In genomic region chr12:117772638-117773037, GRCm38 (mm10) we compare ENCODE assay signal across 8 mouse cellular contexts. TPM values are rescaled to one million over a fixed set of nuclear protein-coding genes. Genes with fewer than 3 reads are reported as not detected.
DNase-seq lines count a peak whose midpoint lies in the region; ATAC-seq and TF ChIP-seq lines count a peak whose summit lies in the region.

No protein-coding gene starts in this region.

- H3K27me3 ChIP-seq in kidney, embryonic 15.5 days, result no peaks in the 10 kb centered on the region
- H3K27me3 ChIP-seq in forebrain, postnatal 0 days (ENCODE audit: insufficient read depth, low read length), result no peaks in the 10 kb centered on the region
- no peaks in the 10 kb centered on the region for H3K27me3 ChIP-seq in intestine, embryonic 16.5 days (replicated peaks; ENCODE audit: control insufficient read depth, insufficient read depth, low read length)
- H3K27me3 ChIP-seq in midbrain, embryonic 16.5 days (ENCODE audit: control insufficient read depth, insufficient read depth, low read depth, low read length), result no peaks in the 10 kb centered on the region
- H3K27me3 ChIP-seq in stomach, embryonic 14.5 days (ENCODE audit: control insufficient read depth, insufficient read depth, low read length), result no peaks in the 10 kb centered on the region

- H3K4me3 ChIP-seq in kidney, embryonic 15.5 days (replicated peaks), result no peak overlapping the region
- no peak overlapping the region for H3K4me3 ChIP-seq in forebrain, postnatal 0 days (ENCODE audit: low read depth, low read length)
- H3K4me3 ChIP-seq in intestine, embryonic 16.5 days (ENCODE audit: low read length), result no peak overlapping the region
- no peak overlapping the region for H3K4me3 ChIP-seq in midbrain, embryonic 16.5 days (ENCODE audit: low read depth, low read length)
- no peak overlapping the region for H3K4me3 ChIP-seq in stomach, embryonic 14.5 days (ENCODE audit: low read depth, low read length)

- H3K9me3 ChIP-seq in kidney, embryonic 15.5 days (replicated peaks), result no peaks in the 10 kb centered on the region
- no peaks in the 10 kb centered on the region for H3K9me3 ChIP-seq in forebrain, postnatal 0 days (ENCODE audit: low read length)
- H3K9me3 ChIP-seq in intestine, embryonic 16.5 days (ENCODE audit: control insufficient read depth, low read length), result no peaks in the 10 kb centered on the region
- no peaks in the 10 kb centered on the region for H3K9me3 ChIP-seq in midbrain, embryonic 16.5 days (replicated peaks; ENCODE audit: control insufficient read depth, low read length, poor library complexity, severe bottlenecking)
- no peaks in the 10 kb centered on the region for H3K9me3 ChIP-seq in stomach, embryonic 14.5 days (ENCODE audit: control insufficient read depth, low read depth, low read length)

- no peaks in the 10 kb centered on the region for H3K36me3 ChIP-seq in kidney, embryonic 15.5 days
- H3K36me3 ChIP-seq in forebrain, postnatal 0 days (ENCODE audit: insufficient read depth), result no peaks in the 10 kb centered on the region
- H3K36me3 ChIP-seq in intestine, embryonic 16.5 days (ENCODE audit: control insufficient read depth, insufficient read depth, low read length), result no peaks in the 10 kb centered on the region
- H3K36me3 ChIP-seq in midbrain, embryonic 16.5 days (ENCODE audit: control insufficient read depth, insufficient read depth, low read length), result no peaks in the 10 kb centered on the region
- no peaks in the 10 kb centered on the region for H3K36me3 ChIP-seq in stomach, embryonic 14.5 days (ENCODE audit: control insufficient read depth, insufficient read depth, low read length)

- no peak overlapping the region for H3K27ac ChIP-seq in kidney, embryonic 15.5 days
- H3K27ac ChIP-seq in forebrain, postnatal 0 days (ENCODE audit: low read depth, low read length), result no peak overlapping the region
- no peak overlapping the region for H3K27ac ChIP-seq in intestine, embryonic 16.5 days (ENCODE audit: low read length)
- H3K27ac ChIP-seq in midbrain, embryonic 16.5 days (ENCODE audit: low read length), result no peak overlapping the region
- H3K27ac ChIP-seq in stomach, embryonic 14.5 days (ENCODE audit: low read length), result no peak overlapping the region

- peak; percentile 85 for TF ChIP-seq CTCF in forebrain, postnatal 0 days (IDR thresholded peaks at IDR 0.05; ENCODE audit: low read depth)

- WGBS in kidney, embryonic 15.5 days, result 0% methylated on average over 2 of the region's 2 CpGs
- WGBS in forebrain, postnatal 0 days, result 0% methylated on average over 2 of the region's 2 CpGs
- WGBS in intestine, embryonic 16.5 days, result 0% methylated on average over 2 of the region's 2 CpGs
- 3% methylated on average over 2 of the region's 2 CpGs for WGBS in midbrain, embryonic 16.5 days
- WGBS in stomach, embryonic 14.5 days, result 1% methylated on average over 2 of the region's 2 CpGs

- peak; percentile 29 for DNase-seq in kidney, adult 11 months
- peak; percentile 43 for DNase-seq in c-Kit-positive CD71-negative TER-119-negative erythroid progenitor cells, embryonic 14.5 days (ENCODE audit: low read depth)
- peak; percentile 85 for DNase-seq in forebrain, postnatal 0 days
- peak; percentile 53 to 67 for DNase-seq in left cerebral cortex, postnatal 36 days (ENCODE audit: low spot score in 2 of 2)

- no peak overlapping the region for H3K4me2 ChIP-seq in kidney, embryonic 15.5 days
- no peak overlapping the region for H3K4me2 ChIP-seq in forebrain, postnatal 0 days (ENCODE audit: low read depth)
- H3K4me2 ChIP-seq in intestine, embryonic 16.5 days (ENCODE audit: low read depth, low read length), result no peak overlapping the region
- no peak overlapping the region for H3K4me2 ChIP-seq in midbrain, embryonic 16.5 days (ENCODE audit: low read length)
- no peak overlapping the region for H3K4me2 ChIP-seq in stomach, embryonic 14.5 days (replicated peaks; ENCODE audit: low read depth, low read length)

- ATAC-seq in kidney, embryonic 15.5 days (replicated peaks; ENCODE audit: low FRiP score), result no peak
- ATAC-seq in forebrain, postnatal 0 days, result peak; percentile 56
- 0 out of 2 replicates have a peak, but pooled peaks have one; percentile 23 for ATAC-seq in intestine, embryonic 16.5 days
- ATAC-seq in midbrain, embryonic 16.5 days, result peak; percentile 43; the same call in 1 of the 2 replicates
- peak; percentile 23; the same call in 1 of the 2 replicates for ATAC-seq in stomach, embryonic 14.5 days (ENCODE audit: insufficient number of reproducible peaks, insufficient read depth, low FRiP score, low read depth)

- no peaks in the 10 kb centered on the region for H3K4me1 ChIP-seq in kidney, embryonic 15.5 days
- H3K4me1 ChIP-seq in forebrain, postnatal 0 days (ENCODE audit: insufficient read depth), result no peaks in the 10 kb centered on the region
- H3K4me1 ChIP-seq in intestine, embryonic 16.5 days (ENCODE audit: control insufficient read depth, insufficient read depth, low read length), result no peaks in the 10 kb centered on the region
- H3K4me1 ChIP-seq in midbrain, embryonic 16.5 days (ENCODE audit: control insufficient read depth, insufficient read depth, low read length), result no peaks in the 10 kb centered on the region
- H3K4me1 ChIP-seq in stomach, embryonic 14.5 days (ENCODE audit: control insufficient read depth, insufficient read depth, low read length), result no peaks in the 10 kb centered on the region

- intact Hi-C loops in left cerebral cortex, postnatal 36 days (cut with DNase I), result no loop called here

- no peak overlapping the region for H3K9ac ChIP-seq in kidney, embryonic 15.5 days
- no peak overlapping the region for H3K9ac ChIP-seq in forebrain, postnatal 0 days
- no peak overlapping the region for H3K9ac ChIP-seq in intestine, embryonic 16.5 days (ENCODE audit: low read depth, low read length)
- H3K9ac ChIP-seq in midbrain, embryonic 16.5 days (ENCODE audit: low read depth, low read length), result no peak overlapping the region
- H3K9ac ChIP-seq in stomach, embryonic 14.5 days (replicated peaks; ENCODE audit: low read depth, low read length), result no peak overlapping the region

RNA-seq across cellular contexts. Expression of gene Cdca7l, which starts 31.5 kb away (rescaled TPM):
- 56.0 and 60.6 TPM in 2 replicates for polyA plus RNA-seq in kidney, embryonic 15.5 days (2015; fragmentation: Nextera tagmentation; extraction: Ambion mirVana)
- total RNA-seq in forebrain, postnatal 0 days (2014; rRNA removed), result 2.1 and 4.7 TPM in 2 replicates
- polyA plus RNA-seq in forebrain, postnatal 0 days (2015; fragmentation: Nextera tagmentation; extraction: Ambion mirVana), result 2.7 and 4.2 TPM in 2 replicates
- polyA plus RNA-seq in intestine, embryonic 16.5 days (2015; fragmentation: Nextera tagmentation; extraction: Ambion mirVana), result 31.9 and 33.0 TPM in 2 replicates
- 1 to 10 TPM in 1 of 2 experiments, under 1 TPM in 1; 0.49 to 1.7 TPM for total RNA-seq in left cerebral cortex, postnatal 36 days (2021)
- 3.6 and 4.8 TPM in 2 replicates for polyA plus RNA-seq in midbrain, embryonic 16.5 days (2015; fragmentation: Nextera tagmentation; extraction: Ambion mirVana)
- polyA plus RNA-seq in stomach, embryonic 14.5 days (2014; fragmentation: Nextera tagmentation; extraction: Ambion mirVana), result 49.0 and 51.1 TPM in 2 replicates

Comparison
In these comparisons a context has a peak if more than half of its experiments do, and no peak if none do; other contexts are left out.
1. DNase-seq: peak in every context shown above with its lines; median percentile 85 in forebrain, postnatal 0 days; 60 in left cerebral cortex, postnatal 36 days; 43 in c-Kit-positive CD71-negative TER-119-negative erythroid progenitor cells, embryonic 14.5 days; 29 in kidney, adult 11 months.